ENCODE assay signal across 10 mouse cellular contexts in the genomic region with DNA sequence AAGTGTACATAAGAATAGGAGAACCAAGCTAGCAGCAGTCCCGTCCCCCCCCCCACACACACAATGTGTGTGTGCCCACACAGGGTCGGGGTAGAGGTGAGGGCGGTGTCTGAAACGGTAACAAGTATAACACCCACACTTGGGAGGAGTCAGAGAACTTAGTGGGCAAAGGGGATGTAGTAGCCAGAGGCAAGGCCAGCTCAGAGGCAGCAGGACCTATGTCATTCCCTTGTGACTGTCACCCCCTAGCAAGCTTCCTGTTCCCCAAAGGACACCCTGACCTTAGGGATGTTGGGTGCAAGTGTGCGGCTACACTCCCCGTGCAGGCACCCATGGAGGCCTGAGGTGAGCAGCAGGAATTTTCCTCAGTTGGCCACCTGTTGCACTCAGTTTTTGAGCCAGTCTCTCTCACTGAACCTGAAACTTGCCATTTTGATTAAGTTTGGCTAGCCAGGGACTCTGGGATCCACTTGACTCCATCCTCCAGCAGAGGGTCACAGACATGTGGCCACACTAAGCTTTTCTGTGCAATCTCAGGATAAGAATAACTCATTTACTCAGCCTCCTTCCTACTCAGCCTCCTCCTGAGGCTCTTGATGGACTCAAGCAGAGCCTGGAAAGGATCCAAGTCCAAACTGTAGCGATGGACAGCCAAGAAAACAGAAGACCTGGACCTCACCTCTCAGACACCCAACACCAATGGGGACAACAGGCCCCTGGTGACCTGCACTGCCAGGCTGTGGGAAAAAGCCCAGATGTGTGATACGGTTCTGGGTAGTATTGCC. TPM values are rescaled to one million over a fixed set of nuclear protein-coding genes. Genes with fewer than 3 reads are reported as not detected.
DNase-seq lines count a peak whose midpoint lies in the region; ATAC-seq and TF ChIP-seq lines count a peak whose summit lies in the region.
"Had no signal": no experiment of that assay in that cellular context is flagged by ENCODE, and none has a peak within 500 bp of the region (broad histone marks: within the 10 kb centered on the region; RNA-seq: fewer than 3 reads in every experiment).

No protein-coding gene starts in this region.

- DNase-seq in liver, adult 2 months (ENCODE audit: extremely low read depth, low read depth, low spot score), result peak; percentile 43
- no peak for DNase-seq in liver
- DNase-seq in layer of hippocampus, postnatal 36 days, result no peak
- no peak for DNase-seq in urinary bladder, postnatal 4 days (ENCODE audit: low spot score in 2 of 2)
- DNase-seq: right cerebral cortex, postnatal 4 days had no signal

- H3K4me2 ChIP-seq in forebrain, embryonic 13.5 days, result peak overlapping the region; percentile 69; the same call in 1 of the 2 replicates
- no peak overlapping the region for H3K4me2 ChIP-seq in forebrain, embryonic 15.5 days (replicated peaks)
- peak overlapping the region; percentile 75 for H3K4me2 ChIP-seq in intestine, postnatal 0 days (replicated peaks; ENCODE audit: low read depth)

- H3K4me1 ChIP-seq in forebrain, embryonic 13.5 days, result peaks cover 26% of the 10 kb centered on the region
- peaks cover 22% of the 10 kb centered on the region for H3K4me1 ChIP-seq in forebrain, embryonic 15.5 days
- H3K4me1 ChIP-seq in liver, adult 2 months (ENCODE audit: control insufficient read depth, insufficient read depth, low read length), result peaks cover 20% of the 10 kb centered on the region
- peaks cover 17% of the 10 kb centered on the region; the same call in 1 of the 2 replicates for H3K4me1 ChIP-seq in intestine, postnatal 0 days (replicated peaks; ENCODE audit: control insufficient read depth, insufficient read depth, low read length)

- no peak for ATAC-seq in forebrain, embryonic 13.5 days
- no peak for ATAC-seq in forebrain, embryonic 15.5 days (replicated peaks)
- no peak for ATAC-seq in intestine, postnatal 0 days

- WGBS in forebrain, embryonic 13.5 days, result 86% methylated on average over 8 of the region's 8 CpGs
- 84% methylated on average over 8 of the region's 8 CpGs for WGBS in forebrain, embryonic 15.5 days
- 44% methylated on average over 8 of the region's 8 CpGs for WGBS in liver, adult 2 months
- 59% methylated on average over 8 of the region's 8 CpGs for WGBS in intestine, postnatal 0 days
- 37% methylated on average over 8 of the region's 8 CpGs for WGBS in macrophage (ENCODE audit: missing documents)

- no peak overlapping the region for H3K4me3 ChIP-seq in forebrain, embryonic 13.5 days
- H3K4me3 ChIP-seq in forebrain, embryonic 15.5 days, result no peak overlapping the region
- H3K4me3 ChIP-seq in liver, adult 2 months (ENCODE audit: insufficient read depth, low read depth, low read length), result no peak overlapping the region
- H3K4me3 ChIP-seq in intestine, postnatal 0 days (ENCODE audit: low read depth, low read length), result peak overlapping the region; percentile 62; the same call in 1 of the 2 replicates
- H3K4me3 ChIP-seq in macrophage (ENCODE audit: inconsistent target), result peak overlapping the region; percentile 76

- TF ChIP-seq POLR2A in liver, adult 2 months (IDR thresholded peaks at IDR 0.05; ENCODE audit: extremely low read depth, insufficient read depth, low read length), result no peak

- H3K27me3 ChIP-seq in forebrain, embryonic 13.5 days, result no peaks in the 10 kb centered on the region
- no peaks in the 10 kb centered on the region for H3K27me3 ChIP-seq in forebrain, embryonic 15.5 days
- H3K27me3 ChIP-seq in liver, adult 2 months (ENCODE audit: control insufficient read depth, insufficient read depth, low read length), result no peaks in the 10 kb centered on the region
- H3K27me3 ChIP-seq in intestine, postnatal 0 days (replicated peaks; ENCODE audit: control insufficient read depth, insufficient read depth, low read length), result no peaks in the 10 kb centered on the region

- peaks cover 4% of the 10 kb centered on the region; the same call in 1 of the 2 replicates for H3K79me2 ChIP-seq in liver, adult 2 months (ENCODE audit: control insufficient read depth, insufficient read depth, low read length)
- peaks cover 83% of the 10 kb centered on the region for H3K79me2 ChIP-seq in macrophage (ENCODE audit: inconsistent target)

- H3K36me3 ChIP-seq in forebrain, embryonic 13.5 days (ENCODE audit: poor library complexity, severe bottlenecking), result peaks cover 37% of the 10 kb centered on the region
- peaks cover 14% of the 10 kb centered on the region for H3K36me3 ChIP-seq in forebrain, embryonic 15.5 days
- no peaks in the 10 kb centered on the region for H3K36me3 ChIP-seq in liver, adult 2 months (ENCODE audit: control insufficient read depth, insufficient read depth, low read length)
- H3K36me3 ChIP-seq in intestine, postnatal 0 days (ENCODE audit: control insufficient read depth, insufficient read depth), result peaks cover 35% of the 10 kb centered on the region
- peaks cover 27% of the 10 kb centered on the region; the same call in 1 of the 2 replicates for H3K36me3 ChIP-seq in macrophage (ENCODE audit: inconsistent target)

- TF ChIP-seq CTCF in liver, adult 2 months (IDR thresholded peaks at IDR 0.05; ENCODE audit: low read depth, low read length), result no peak
- TF ChIP-seq CTCF in intestine, postnatal 0 days (IDR thresholded peaks at IDR 0.05; ENCODE audit: low read depth), result no peak

- H3K9ac ChIP-seq in forebrain, embryonic 13.5 days, result no peak overlapping the region
- no peak overlapping the region for H3K9ac ChIP-seq in forebrain, embryonic 15.5 days (replicated peaks)
- no peak overlapping the region for H3K9ac ChIP-seq in liver, adult 2 months (ENCODE audit: low read depth, low read length)
- H3K9ac ChIP-seq in intestine, postnatal 0 days (ENCODE audit: low read depth, low read length), result 0 out of 2 replicates have a peak overlapping the region, but pooled peaks have one; percentile 60

- no peak overlapping the region for H3K27ac ChIP-seq in forebrain, embryonic 13.5 days
- no peak overlapping the region for H3K27ac ChIP-seq in forebrain, embryonic 15.5 days (replicated peaks)
- H3K27ac ChIP-seq in liver, adult 2 months (replicated peaks; ENCODE audit: insufficient read depth, low read depth, low read length), result peak overlapping the region; percentile 67
- peak overlapping the region; percentile 91 for H3K27ac ChIP-seq in intestine, postnatal 0 days (ENCODE audit: low read depth, low read length)
- peak overlapping the region; percentile 100 for H3K27ac ChIP-seq in macrophage

- no peaks in the 10 kb centered on the region for H3K9me3 ChIP-seq in forebrain, embryonic 13.5 days (replicated peaks)
- no peaks in the 10 kb centered on the region for H3K9me3 ChIP-seq in forebrain, embryonic 15.5 days
- H3K9me3 ChIP-seq in intestine, postnatal 0 days (ENCODE audit: control insufficient read depth), result no peaks in the 10 kb centered on the region
- H3K9me3 ChIP-seq: midbrain, embryonic 10.5 days had no signal

RNA-seq across cellular contexts. Expression of a gene that starts 1.1 kb away (rescaled TPM):
- 10.4 and 11.3 TPM in 2 replicates for polyA plus RNA-seq in forebrain, embryonic 13.5 days (2015; fragmentation: Nextera tagmentation; extraction: Ambion mirVana)
- 11.9 and 13.3 TPM in 2 replicates for polyA plus RNA-seq in forebrain, embryonic 15.5 days (2015; fragmentation: Nextera tagmentation; extraction: Ambion mirVana)
- 34.3 and 35.6 TPM in 2 replicates for total RNA-seq in liver, adult 2 months (2014; rRNA removed)
- 76.3 and 123 TPM in 2 replicates for polyA plus RNA-seq in liver, adult 2 months (2012; rRNA removed)
- 76.2 and 83.0 TPM in 2 replicates for polyA plus RNA-seq in intestine, postnatal 0 days (2015; fragmentation: Nextera tagmentation; extraction: Ambion mirVana)
- 1,000 to 10,000 TPM; 2,108 to 6,099 (median 4,045) TPM for total RNA-seq in macrophage (2018; cell fraction: chromatin; rRNA removed)
- total RNA-seq in macrophage (2018; cell fraction: cytosol; rRNA removed), result 100 to 1,000 TPM; 327 to 726 (median 484) TPM
- 1,000 to 10,000 TPM; 1,431 to 3,048 (median 2,231) TPM for total RNA-seq in macrophage (2018; cell fraction: nucleus; rRNA removed)
- 359 to 665 TPM (median 410 TPM) in 3 replicates for polyA plus RNA-seq in macrophage (2018)
- total RNA-seq in layer of hippocampus, postnatal 36 days (2021), result 10 to 100 TPM; 20.2 to 22.4 TPM

RNA-seq across cellular contexts. Expression of a gene that starts 4.5 kb away (rescaled TPM):
- polyA plus RNA-seq in forebrain, embryonic 13.5 days (2015; fragmentation: Nextera tagmentation; extraction: Ambion mirVana), result 197 and 208 TPM in 2 replicates
- polyA plus RNA-seq in forebrain, embryonic 15.5 days (2015; fragmentation: Nextera tagmentation; extraction: Ambion mirVana), result 195 and 201 TPM in 2 replicates
- total RNA-seq in liver, adult 2 months (2014; rRNA removed), result 197 and 213 TPM in 2 replicates
- 266 and 295 TPM in 2 replicates for polyA plus RNA-seq in liver, adult 2 months (2012; rRNA removed)
- 303 and 317 TPM in 2 replicates for polyA plus RNA-seq in intestine, postnatal 0 days (2015; fragmentation: Nextera tagmentation; extraction: Ambion mirVana)
- 10 to 100 TPM in 13 of 26 experiments, 1 to 10 TPM in 13; 3.0 to 21.4 (median 9.9) TPM for total RNA-seq in macrophage (2018; cell fraction: chromatin; rRNA removed)
- 10 to 100 TPM; 59.2 to 98.0 (median 81.8) TPM for total RNA-seq in macrophage (2018; cell fraction: cytosol; rRNA removed)
- 10 to 100 TPM in 22 of 26 experiments, 1 to 10 TPM in 4; 7.7 to 35.0 (median 19.8) TPM for total RNA-seq in macrophage (2018; cell fraction: nucleus; rRNA removed)
- 65.9 to 103 TPM (median 95.7 TPM) in 3 replicates for polyA plus RNA-seq in macrophage (2018)
- total RNA-seq in layer of hippocampus, postnatal 36 days (2021), result 100 to 1,000 TPM; 133 to 144 TPM

RNA-seq across cellular contexts. Expression of a gene that starts 21.5 kb away (rescaled TPM):
- polyA plus RNA-seq in forebrain, embryonic 13.5 days (2015; fragmentation: Nextera tagmentation; extraction: Ambion mirVana), result 1.1 TPM in 2 replicates
- polyA plus RNA-seq in forebrain, embryonic 15.5 days (2015; fragmentation: Nextera tagmentation; extraction: Ambion mirVana), result 1.5 and 1.8 TPM in 2 replicates
- 2.9 and 3.3 TPM in 2 replicates for total RNA-seq in liver, adult 2 months (2014; rRNA removed)
- 1.9 and 4.0 TPM in 2 replicates for polyA plus RNA-seq in liver, adult 2 months (2012; rRNA removed)
- 16.1 and 17.4 TPM in 2 replicates for polyA plus RNA-seq in intestine, postnatal 0 days (2015; fragmentation: Nextera tagmentation; extraction: Ambion mirVana)
- total RNA-seq in macrophage (2018; cell fraction: chromatin; rRNA removed), result 10 to 100 TPM in 22 of 26 experiments, 1 to 10 TPM in 4; 6.7 to 54.0 (median 33.8) TPM
- 10 to 100 TPM; 53.2 to 92.7 (median 74.8) TPM for total RNA-seq in macrophage (2018; cell fraction: cytosol; rRNA removed)
- 10 to 100 TPM; 15.3 to 80.6 (median 43.0) TPM for total RNA-seq in macrophage (2018; cell fraction: nucleus; rRNA removed)
- polyA plus RNA-seq in macrophage (2018), result 57.7 to 77.8 TPM (median 67.9 TPM) in 3 replicates
- total RNA-seq in layer of hippocampus, postnatal 36 days (2021), result 1 to 10 TPM; 2.8 to 3.0 TPM

RNA-seq across cellular contexts. Expression of a gene that starts 26.9 kb away (rescaled TPM):
- 3.8 and 5.3 TPM in 2 replicates for polyA plus RNA-seq in forebrain, embryonic 13.5 days (2015; fragmentation: Nextera tagmentation; extraction: Ambion mirVana)
- polyA plus RNA-seq in forebrain, embryonic 15.5 days (2015; fragmentation: Nextera tagmentation; extraction: Ambion mirVana), result 6.6 and 6.9 TPM in 2 replicates
- 41.1 and 41.5 TPM in 2 replicates for total RNA-seq in liver, adult 2 months (2014; rRNA removed)
- 68.9 and 102 TPM in 2 replicates for polyA plus RNA-seq in liver, adult 2 months (2012; rRNA removed)
- polyA plus RNA-seq in intestine, postnatal 0 days (2015; fragmentation: Nextera tagmentation; extraction: Ambion mirVana), result 28.3 and 29.2 TPM in 2 replicates
- total RNA-seq in macrophage (2018; cell fraction: chromatin; rRNA removed), result 1,000 to 10,000 TPM in 8 of 26 experiments, 100 to 1,000 TPM in 18; 216 to 1,289 (median 786) TPM
- total RNA-seq in macrophage (2018; cell fraction: cytosol; rRNA removed), result 1,000 to 10,000 TPM in 1 of 26 experiments, 100 to 1,000 TPM in 25; 460 to 1,074 (median 715) TPM
- total RNA-seq in macrophage (2018; cell fraction: nucleus; rRNA removed), result 1,000 to 10,000 TPM in 15 of 26 experiments, 100 to 1,000 TPM in 11; 504 to 1,525 (median 1,073) TPM
- 421 to 814 TPM (median 651 TPM) in 3 replicates for polyA plus RNA-seq in macrophage (2018)
- total RNA-seq in layer of hippocampus, postnatal 36 days (2021), result 10 to 100 TPM; 14.2 to 14.5 TPM

RNA-seq across cellular contexts. Expression of a gene that starts 50.4 kb away (rescaled TPM):
- polyA plus RNA-seq in forebrain, embryonic 13.5 days (2015; fragmentation: Nextera tagmentation; extraction: Ambion mirVana), result not detected in 2 replicates
- polyA plus RNA-seq in forebrain, embryonic 15.5 days (2015; fragmentation: Nextera tagmentation; extraction: Ambion mirVana), result not detected in 2 replicates
- total RNA-seq in liver, adult 2 months (2014; rRNA removed), result 0.74 and 1.7 TPM in 2 replicates
- 6.4 and 7.7 TPM in 2 replicates for polyA plus RNA-seq in liver, adult 2 months (2012; rRNA removed)
- not detected in 2 replicates for polyA plus RNA-seq in intestine, postnatal 0 days (2015; fragmentation: Nextera tagmentation; extraction: Ambion mirVana)
- under 1 TPM in 1 of 26 experiments, not detected in 25; 0.29 TPM for total RNA-seq in macrophage (2018; cell fraction: chromatin; rRNA removed)
- not detected for total RNA-seq in macrophage (2018; cell fraction: cytosol; rRNA removed)
- total RNA-seq in macrophage (2018; cell fraction: nucleus; rRNA removed), result under 1 TPM in 1 of 26 experiments, not detected in 25; 0.69 TPM
- polyA plus RNA-seq in macrophage (2018), result not detected in 3 replicates
- not detected for total RNA-seq in layer of hippocampus, postnatal 36 days (2021)
- polyA plus RNA-seq: midbrain, embryonic 10.5 days had no signal

Comparison
In these comparisons a context has a peak if more than half of its experiments do, and no peak if none do; other contexts are left out.
1. H3K27ac ChIP-seq: peak in liver, adult 2 months (single experiment), intestine, postnatal 0 days (single experiment) and macrophage (single experiment); none in forebrain, embryonic 13.5 days (single experiment) and forebrain, embryonic 15.5 days (single experiment).
2. H3K4me3 ChIP-seq: peak in intestine, postnatal 0 days (single experiment) and macrophage (single experiment); none in forebrain, embryonic 13.5 days (single experiment), forebrain, embryonic 15.5 days (single experiment) and liver, adult 2 months (single experiment).